Mouse (Mus musculus): ENCODE data around the gene Pacrg.

Pacrg gene

DNA sequence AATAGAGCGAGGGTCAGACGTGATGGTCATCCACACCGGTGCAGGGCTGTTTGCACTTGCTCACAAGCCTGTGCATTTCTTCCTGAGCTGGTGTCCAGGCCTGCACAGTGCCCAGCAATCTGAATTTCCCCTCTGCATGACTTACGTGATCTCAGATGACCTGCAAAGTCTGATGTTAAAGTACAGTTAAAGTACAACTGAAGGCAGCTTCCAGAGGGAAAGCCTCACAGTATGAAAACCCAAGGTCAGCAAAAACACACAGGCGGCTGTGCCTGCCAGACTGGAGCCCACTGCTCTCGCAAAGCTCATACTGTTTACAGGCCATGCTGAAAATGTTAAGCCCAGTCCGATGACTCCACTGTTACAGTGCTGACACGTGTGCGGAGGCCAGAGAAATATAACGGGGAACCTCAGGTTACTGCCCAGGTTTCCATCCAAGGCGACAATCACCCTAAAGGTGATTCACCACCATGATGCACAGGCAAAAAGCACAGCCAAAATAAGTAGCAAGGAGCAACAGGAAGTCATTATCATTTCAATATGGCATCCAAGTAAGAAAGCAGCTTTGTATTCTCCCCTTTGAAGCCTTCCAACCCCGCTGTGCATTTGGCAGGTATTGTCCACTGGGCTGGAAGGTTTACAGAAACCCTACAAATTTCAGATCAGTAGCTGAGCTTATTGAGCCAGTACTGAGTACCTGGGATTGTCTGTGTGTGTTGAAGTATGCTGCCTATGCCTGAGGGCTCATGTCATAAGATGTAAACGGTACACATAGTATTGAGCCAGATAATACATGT, 213.6 kb downstream of the Pacrg start:
- no peak for DNase-seq (ENCODE audit: extremely low spot score, low read depth, low spot score)

DNA sequence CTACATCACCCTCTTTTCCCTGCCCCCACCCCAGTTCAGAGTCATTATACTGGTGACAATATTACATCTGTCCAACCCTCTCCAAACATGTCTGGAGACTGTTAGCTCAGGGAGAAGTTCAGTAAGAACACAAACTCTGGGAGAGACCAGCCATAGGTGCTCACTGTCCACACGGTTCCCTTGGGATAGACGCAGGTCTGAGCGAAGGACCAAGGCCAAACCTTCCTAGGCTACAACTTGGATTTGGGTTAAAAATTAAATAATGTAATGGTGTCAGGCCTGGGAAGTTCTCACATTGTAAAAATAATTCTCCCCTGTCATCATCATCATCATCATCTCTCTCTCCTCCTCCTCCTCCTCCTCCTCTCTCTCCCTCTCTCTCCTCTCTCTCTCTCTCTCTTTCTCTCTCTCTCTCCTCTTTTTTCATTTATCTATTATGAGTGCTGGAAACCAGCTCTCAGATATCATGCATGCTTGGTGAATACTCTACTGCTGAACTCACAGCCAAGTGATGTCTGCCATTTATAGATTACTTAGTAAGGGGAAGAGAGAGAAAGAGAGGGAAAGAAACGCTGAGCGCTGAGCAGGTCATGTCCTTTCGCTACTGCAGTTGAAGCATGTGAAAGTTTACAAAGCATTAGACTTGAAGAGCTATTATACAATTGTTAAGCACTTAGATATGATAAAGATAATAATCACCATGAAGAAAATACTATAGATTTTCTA, 215.2 kb downstream of the Pacrg start:
- no peak for DNase-seq (ENCODE audit: extremely low spot score, low read depth, low spot score)

DNA sequence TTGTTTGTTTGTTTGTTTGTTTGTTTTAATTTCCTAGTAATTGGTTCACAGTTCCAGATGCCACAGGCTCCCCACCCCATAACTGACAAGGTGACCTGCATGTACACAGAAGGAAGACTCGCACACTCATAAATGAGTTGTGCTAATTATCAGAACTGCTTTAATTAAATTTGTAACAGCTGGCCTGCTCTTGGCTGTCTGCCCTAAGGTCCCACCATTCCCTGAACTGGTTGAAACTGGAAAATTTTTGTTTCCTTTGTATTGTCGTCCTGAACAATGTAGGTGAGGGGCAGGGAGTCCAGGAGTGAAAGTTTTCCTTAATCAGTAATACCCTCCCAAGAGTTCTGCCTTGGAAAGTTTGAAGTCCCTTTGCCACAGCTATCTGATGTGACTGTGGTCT, 219.5 kb downstream of the Pacrg start:
- DNase-seq (ENCODE audit: extremely low spot score, low read depth, low spot score) = no peak

DNA sequence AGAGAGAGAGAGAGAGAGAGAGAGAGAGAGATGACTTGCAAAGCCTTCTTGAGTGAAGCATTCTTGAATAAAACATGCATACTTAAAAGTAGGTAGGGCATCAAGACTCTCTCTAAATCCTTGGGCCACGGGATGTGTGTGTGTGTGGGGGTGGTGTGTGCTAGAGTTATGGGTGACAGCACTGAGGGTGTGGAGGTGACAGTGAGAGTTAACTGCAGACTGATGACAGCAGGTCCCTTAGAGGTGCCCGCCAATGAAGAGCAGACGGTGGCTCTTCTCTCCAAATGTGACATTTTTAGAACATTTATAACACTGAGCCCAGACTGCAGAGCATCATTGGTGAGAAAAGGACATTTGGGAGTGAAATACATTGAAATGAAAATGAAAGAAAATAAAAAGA, 220.2 kb downstream of the Pacrg start:
- DNase-seq (ENCODE audit: extremely low spot score, low read depth, low spot score) = no peak

DNA sequence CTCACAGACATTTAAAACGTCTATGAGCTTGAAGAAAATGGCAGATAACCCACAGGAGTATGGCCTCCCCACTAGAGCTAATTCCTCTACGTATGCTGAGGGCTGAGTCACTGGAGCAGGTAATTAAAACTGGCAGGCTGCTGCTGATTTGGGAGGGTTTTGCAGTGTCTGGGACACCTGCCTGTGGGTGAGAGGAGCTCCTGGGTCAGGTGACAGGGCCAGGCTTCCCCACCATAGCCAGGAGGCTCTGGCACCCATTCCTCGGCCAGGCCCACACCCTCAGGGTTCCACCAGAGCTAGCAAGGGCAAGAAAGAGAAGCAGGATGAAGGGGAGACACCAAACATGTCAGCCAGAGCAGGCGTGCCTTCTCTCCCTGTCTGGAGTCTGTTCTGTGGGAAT, 222.5 kb downstream of the Pacrg start:
- no peak for DNase-seq (ENCODE audit: extremely low spot score, low read depth, low spot score)

DNA sequence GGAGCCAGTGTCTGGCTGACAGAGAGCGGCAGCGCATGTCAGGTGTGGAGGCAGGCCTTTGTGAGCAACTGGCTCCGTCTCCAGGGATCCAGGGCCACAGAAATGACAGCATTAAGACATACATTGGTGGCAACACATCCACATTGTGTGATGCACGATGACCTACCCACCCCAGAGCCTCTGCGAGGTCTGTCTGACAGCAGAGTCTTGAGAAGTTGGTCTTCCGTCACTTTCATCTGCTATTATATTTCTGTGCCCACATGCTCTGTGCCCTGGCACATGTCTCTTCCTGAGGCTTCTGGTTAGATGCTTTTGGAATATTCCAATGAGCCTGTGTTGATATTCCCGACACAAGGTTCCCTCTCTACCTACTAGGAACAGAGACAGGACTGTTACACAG, 224.5 kb downstream of the Pacrg start:
- DNase-seq (ENCODE audit: extremely low spot score, low read depth, low spot score) = no peak

DNA sequence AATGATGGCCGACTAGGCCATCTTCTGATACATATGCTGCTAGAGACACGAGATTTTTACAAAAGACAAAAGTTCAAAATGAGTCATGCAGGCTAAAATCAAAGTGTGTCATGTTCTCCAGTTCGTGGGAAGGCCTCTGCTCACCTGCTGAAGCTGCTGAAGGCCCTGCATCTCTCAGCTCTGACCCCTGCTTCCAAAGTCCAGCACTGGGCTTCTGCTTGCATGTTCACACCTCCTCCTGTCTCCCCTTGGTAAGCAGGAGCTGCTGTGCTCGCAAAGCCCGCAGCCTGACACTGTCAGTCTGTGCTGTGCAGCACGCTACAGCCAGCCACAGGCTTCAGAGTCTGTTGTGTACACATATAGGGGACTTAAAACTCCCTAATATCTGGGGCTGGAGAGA, 225.4 kb downstream of the Pacrg start:
- DNase-seq (ENCODE audit: extremely low spot score, low read depth, low spot score) = no peak

DNA sequence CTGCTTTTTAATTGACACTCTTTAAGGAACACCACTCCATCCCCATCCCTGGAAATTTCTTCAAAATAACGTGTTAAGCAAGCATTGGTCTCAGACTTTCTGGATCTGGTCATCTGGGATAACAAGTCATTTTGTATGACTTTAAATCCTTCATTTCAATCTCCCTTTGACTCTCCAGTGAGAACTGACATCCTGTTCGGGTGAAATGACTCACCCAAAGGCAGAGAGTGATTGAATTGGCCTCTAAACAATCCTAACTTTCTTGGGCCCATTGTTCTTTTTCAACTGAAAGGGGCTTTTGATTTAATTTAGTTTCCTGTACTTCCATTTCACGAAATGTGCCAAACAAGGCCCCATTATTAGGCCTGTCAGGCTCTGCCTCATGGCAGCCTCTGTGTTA, 228.5 kb downstream of the Pacrg start:
- DNase-seq (ENCODE audit: extremely low spot score, low read depth, low spot score) = no peak

DNA sequence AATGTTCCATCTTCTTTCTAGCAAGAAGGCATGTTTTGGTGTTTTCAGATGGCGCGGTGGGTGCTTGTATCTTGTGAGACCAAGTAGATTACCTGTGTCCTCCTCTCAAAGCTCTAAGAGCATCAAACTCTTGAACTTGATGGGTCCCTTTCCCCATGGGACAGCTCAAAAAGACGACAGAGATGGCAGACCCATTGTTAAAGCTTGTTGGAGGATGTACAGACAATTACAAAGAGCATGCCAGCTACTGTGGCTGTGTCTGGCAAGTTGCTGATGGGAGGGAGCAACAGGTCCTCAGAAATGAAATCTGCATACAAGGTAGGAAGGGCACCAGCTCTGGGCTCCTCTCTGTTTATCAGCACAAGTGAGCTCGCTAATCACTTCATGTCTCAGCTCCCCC, 232.0 kb downstream of the Pacrg start:
- DNase-seq (ENCODE audit: extremely low spot score, low read depth, low spot score) = no peak

DNA sequence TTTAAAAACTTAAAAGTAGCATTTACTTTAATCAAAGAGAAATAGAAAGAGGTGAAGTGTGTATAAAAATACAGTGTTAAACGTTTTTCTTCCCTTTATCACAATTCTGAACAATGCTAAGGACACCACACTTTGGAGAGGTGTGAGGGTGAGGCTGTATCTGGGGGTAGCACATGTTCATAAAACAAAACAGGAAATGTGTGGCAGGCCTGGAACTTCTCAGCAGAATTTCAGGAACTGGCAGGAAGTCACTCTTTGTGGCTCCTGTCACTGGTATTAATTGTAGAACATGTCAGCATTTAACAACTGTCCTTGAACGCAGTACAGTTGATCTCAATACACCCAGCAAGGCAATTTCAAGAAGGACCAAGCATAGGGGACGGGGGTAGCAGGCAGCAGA, 234.0 kb downstream of the Pacrg start:
- DNase-seq (ENCODE audit: extremely low spot score, low read depth, low spot score) = no peak

DNA sequence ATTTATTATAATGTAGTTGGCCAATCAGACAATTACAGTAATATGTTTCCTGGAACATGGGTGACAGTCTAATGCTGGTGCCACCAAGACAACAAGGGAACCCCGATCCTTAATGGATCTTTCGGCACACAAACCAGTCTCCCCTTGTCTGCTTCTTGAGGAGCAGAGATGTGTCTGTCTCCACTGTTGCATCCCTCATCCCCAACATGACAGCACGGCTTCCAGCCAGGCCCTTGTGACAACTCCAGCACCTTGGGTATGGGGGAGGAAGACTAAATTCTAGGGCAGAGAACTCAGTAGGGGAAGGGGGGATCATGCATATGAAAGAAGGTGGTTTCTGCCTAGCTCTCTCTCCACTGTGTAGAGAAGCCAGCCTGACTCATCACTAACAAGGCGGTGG, 242.4 kb downstream of the Pacrg start:
- DNase-seq (ENCODE audit: extremely low spot score, low read depth, low spot score) = no peak

DNA sequence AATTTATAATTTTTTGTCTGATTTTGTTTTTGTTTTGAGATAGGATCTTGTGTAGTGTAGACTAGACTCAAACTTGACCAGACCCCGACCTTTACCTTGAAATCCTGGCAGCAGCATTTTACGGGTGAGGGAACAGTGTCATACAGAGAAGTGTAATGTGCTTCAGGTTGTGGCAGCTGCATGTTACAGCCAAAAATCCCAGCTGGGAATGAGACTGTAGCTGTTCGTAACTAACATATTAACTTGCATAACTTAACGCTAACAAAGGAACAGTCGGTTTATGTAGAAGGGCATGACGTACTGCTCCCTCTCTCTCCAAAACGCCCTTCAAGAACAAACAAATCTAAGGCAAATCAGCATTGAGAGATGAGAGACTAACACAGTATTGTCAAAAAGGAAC, 250.5 kb downstream of the Pacrg start:
- DNase-seq (ENCODE audit: extremely low spot score, low read depth, low spot score) = no peak

DNA sequence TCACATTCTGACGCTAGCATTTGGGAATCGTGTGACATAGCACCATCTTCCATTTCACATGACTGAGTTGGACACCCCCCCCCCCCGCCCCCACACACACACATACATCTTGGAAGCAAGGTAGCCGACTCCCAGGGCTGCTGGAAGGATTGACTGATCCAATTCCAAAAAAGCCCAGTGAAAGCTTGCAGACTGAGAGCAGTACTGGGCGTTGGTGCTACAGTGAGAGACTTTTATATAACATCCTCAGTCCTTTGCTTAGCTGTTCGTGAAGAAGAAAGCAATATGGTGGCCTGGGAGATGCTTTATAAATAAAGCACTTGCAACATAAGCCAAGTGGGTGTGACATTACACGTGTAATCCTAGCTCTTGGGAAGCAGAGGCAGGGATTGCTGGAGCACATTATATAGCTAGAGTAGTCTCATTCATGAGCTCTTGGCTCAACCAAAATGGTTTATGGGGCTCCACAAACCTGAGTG, 251.2 kb downstream of the Pacrg start:
- DNase-seq (ENCODE audit: extremely low spot score, low read depth, low spot score) = no peak

DNA sequence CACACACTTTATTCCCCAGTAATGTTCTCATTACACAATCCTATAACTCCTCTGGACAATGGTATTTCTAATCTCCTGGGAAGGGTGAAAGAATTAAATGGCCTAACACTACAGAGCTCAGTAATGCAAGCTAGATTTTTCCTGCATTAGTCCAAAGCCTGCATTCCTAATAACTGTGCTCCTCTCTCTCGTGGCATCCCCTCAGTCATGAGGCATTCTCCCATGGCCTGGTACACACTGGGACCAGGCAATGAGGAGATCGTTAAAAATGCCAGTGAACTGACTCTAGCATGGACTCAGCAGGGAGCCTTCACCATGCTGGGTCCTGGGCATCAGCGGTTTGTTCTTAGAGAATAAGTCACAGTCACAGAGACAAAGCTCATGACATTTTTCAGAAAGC, 256.8 kb downstream of the Pacrg start:
- no peak for DNase-seq (ENCODE audit: extremely low spot score, low read depth, low spot score)

DNA sequence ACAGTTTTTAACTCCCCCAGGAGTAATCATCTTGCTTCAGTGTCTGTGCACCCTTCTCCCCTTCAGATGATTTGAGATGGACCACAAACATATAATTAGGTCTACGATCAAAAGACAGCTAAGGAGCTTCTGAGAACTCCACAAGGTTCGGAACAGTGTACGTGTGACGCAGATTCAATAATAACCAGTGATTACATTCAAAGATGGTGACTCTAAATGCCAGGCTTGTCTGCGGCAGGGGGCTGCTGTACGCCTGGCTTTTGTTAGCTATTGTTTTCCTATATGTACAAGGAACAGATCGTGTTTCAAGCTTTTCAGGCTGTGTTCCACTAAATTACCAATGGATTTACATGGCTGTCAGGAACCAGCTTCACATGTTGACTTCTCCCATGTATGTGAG, 264.8 kb downstream of the Pacrg start:
- DNase-seq (ENCODE audit: extremely low spot score, low read depth, low spot score) = no peak

DNA sequence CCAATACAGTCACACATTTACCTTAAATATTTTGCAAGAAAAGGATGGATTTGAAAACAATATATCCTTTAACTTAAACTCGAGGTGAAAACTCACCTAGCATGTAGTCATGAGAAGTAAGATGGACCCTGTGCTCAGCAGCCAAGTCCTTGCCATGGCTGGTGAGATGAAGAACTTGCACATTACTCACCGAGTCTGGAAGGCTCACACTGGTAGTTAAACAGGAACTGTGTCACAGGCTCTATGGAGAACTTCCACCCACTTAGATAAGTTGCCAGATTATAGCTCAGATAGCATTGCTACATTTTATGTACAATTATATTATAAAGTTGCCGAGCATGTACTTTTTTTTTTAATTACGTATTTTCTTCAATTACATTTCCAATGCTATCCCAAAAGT, 267.7 kb downstream of the Pacrg start:
- DNase-seq (ENCODE audit: extremely low spot score, low read depth, low spot score) = no peak

DNA sequence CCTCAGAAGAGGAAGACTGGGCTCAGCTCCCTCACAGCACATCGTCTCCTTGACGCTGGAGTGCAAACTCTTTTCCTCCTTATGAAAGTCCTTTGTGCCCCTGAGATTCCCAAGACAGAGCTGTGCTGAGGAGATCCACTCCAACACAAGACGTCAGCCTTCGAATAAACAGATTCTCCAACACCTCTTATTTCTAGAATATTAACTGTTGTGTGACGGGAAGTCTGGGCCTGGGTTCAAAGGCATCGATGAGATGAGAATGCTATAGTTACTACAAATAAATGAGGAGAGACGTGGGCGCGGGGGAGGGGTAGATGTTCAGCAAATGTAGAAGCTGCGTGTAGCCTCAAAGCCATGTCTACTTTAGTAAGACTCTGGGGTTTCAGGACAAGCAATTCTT, 270.8 kb downstream of the Pacrg start:
- DNase-seq (ENCODE audit: extremely low spot score, low read depth, low spot score) = no peak

DNA sequence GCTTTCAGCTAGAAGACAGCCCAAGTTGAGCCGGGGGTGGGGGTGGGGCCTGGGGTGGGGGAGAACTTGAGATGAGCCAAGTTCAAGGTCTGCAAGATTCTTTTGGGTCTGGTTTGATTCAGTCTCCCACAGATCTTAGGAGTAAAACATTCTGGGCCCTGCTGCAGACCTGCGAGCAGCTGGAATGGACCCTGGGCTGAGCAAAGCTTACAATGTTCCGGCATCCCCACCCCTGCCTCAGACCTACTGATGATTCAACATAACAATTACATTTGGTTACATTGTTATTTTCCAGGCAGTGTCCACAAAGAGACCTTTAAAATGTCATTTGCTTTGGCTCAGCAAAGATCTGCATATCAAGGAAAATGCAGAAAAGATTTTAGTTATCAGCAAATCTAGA, 272.7 kb downstream of the Pacrg start:
- no peak for DNase-seq (ENCODE audit: extremely low spot score, low read depth, low spot score)

DNA sequence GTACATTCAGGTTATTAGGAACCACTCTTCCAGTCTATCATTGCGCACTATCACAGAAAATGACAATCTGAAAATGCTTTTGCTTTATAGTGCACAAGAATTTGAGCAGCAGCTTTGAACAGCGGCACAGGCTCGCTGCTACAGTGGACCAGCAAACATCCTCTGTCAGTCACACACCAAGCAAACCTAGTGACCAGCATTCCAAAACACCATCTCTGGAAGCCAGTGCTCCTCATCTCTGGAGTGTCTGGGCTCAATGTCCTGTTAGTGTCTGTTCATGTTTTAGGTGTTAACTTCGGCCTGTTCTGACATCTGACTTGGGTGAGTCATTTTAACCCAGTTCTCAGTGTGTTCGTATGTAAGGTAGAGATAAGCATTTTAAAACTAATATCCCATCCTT, 275.9 kb downstream of the Pacrg start:
- no peak for DNase-seq (ENCODE audit: extremely low spot score, low read depth, low spot score)

DNA sequence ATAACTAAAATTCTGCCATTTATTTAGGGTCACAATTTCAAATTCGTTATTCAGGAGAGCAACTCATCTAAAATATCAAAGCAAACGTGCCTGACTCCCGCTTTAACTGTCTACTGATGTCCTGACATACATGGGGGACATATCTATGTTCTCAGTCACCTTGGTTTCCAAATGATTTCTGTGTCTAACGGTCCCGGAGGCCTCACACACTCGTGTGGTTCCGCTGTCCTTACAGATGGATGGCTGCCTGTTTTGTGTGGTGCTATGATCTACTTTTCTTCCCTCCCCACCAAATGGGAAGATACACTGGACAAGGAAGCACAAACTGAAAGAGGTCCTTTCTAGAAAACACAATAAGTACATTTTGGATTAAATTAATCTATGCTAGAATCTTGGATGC, 277.2 kb downstream of the Pacrg start:
- no peak for DNase-seq (ENCODE audit: extremely low spot score, low read depth, low spot score)

DNA sequence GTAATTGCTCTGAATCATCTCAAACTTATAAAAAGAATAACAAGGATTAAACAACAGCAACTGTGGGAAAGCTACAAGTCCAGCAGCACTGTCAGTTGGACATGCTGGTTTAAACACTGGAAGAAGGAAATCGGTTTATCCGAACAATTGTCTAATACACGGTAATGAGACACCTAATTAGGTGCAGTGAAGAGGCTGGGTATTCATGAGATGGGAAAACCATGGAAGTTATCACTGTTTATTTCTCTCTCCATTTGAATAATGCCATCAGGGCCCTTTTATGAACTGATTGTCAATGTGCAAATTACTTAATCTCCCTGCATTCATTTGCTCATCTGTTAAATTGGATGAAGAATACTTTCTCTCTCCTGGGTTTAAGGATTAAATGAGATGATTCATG, 280.1 kb downstream of the Pacrg start:
- DNase-seq (ENCODE audit: extremely low spot score, low read depth, low spot score) = no peak

DNA sequence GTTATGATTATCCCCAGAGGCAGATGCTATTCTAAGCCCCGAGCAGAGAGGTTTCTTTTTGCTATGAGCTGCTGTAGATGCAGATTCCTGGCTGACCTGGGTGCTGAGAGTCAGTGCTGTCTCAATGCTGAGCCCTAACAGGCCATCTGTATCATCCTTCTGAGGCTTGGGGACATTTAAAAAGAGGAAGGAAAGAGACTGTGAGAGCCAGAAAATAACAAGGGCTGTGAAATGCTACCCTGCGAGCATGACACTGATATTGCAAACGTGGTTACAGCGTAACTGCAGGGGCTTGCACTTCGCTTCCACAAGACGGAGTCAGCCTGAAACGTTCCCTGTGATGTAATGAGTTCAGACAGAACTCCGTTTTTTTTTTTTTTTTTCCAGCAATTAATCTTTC, 281.4 kb downstream of the Pacrg start:
- no peak for DNase-seq (ENCODE audit: extremely low spot score, low read depth, low spot score)
